Mouse (Mus musculus) heart, postnatal 0 days (tissue): ENCODE data around the gene Pik3ap1. TPM values are rescaled to one million over a fixed set of nuclear protein-coding genes. Genes with fewer than 3 reads are reported as not detected.

ENCODE experiments used
- ATAC-seq: fragments of 200-750 bp; cut with Nextera tagmentation; 2 replicates; pipeline ENCODE4 v1.8.0; 2017; ENCODE audit warnings: low read depth, moderate number of reproducible peaks, moderate library complexity; ENCODE audit not compliant: insufficient read depth
- DNase-seq: peaks from one replicate; pipeline ENCODE4 v3.0.0-alpha.2; 2016; ENCODE audit warnings: low spot score
- H3K27ac ChIP-seq: fragments of 300-500 bp; sonication (generic); 2 replicates; pipeline ENCODE4 v1.5.1; 2014; ENCODE audit warnings: low read depth, mild to moderate bottlenecking
- H3K27me3 ChIP-seq: fragments of 300-500 bp; sonication (generic); 2 replicates; pipeline ENCODE4 v1.6.1; 2014; ENCODE audit warnings: low read length, mixed read lengths; ENCODE audit not compliant: control insufficient read depth, insufficient read depth
- H3K36me3 ChIP-seq: fragments of 300-500 bp; sonication (generic); replicated peaks from 2 replicates; pipeline ENCODE4 v1.6.1; 2014; ENCODE audit warnings: low read length, mixed read lengths; ENCODE audit not compliant: control insufficient read depth, insufficient read depth
- H3K4me1 ChIP-seq: fragments of 300-500 bp; sonication (generic); 2 replicates; pipeline ENCODE4 v1.6.1; 2014; ENCODE audit warnings: antibody characterized with exemption; ENCODE audit not compliant: control insufficient read depth, insufficient read depth
- H3K4me2 ChIP-seq: fragments of 300-500 bp; sonication (generic); 2 replicates; pipeline ENCODE4 v1.6.1; 2014; ENCODE audit warnings: low read depth, mild to moderate bottlenecking, low read length, moderate library complexity
- H3K4me3 ChIP-seq: fragments of 300-500 bp; sonication (generic); 2 replicates; pipeline ENCODE4 v1.5.1; 2014; ENCODE audit warnings: low read depth, low read length
- H3K9ac ChIP-seq: fragments of 300-500 bp; sonication (generic); replicated peaks from 2 replicates; pipeline ENCODE4 v1.6.1; 2014; ENCODE audit warnings: low read depth, low read length, mixed read lengths
- H3K9me3 ChIP-seq: fragments of 300-500 bp; sonication (generic); replicated peaks from 2 replicates; pipeline ENCODE4 v1.6.1; 2016; ENCODE audit warnings: low read length; ENCODE audit not compliant: control insufficient read depth
- CTCF ChIP-seq: IDR thresholded peaks from 2 replicates; pipeline ENCODE4 v1.5.1; 2016; ENCODE audit warnings: antibody characterized with exemption, control low read depth, low read depth
- EP300 ChIP-seq: IDR thresholded peaks from 2 replicates; pipeline ENCODE4 v1.6.1; 2016; ENCODE audit warnings: antibody characterized with exemption, low read depth
- WGBS: fragments of 180-500 bp; shearing (Covaris S2); extraction: QIAGEN DNeasy Blood & Tissue Kit; methylation state at CpG from one replicate; pipeline ENCODE4 v1.1.7; 2014; 5-methylcytosine and 5-hydroxymethylcytosine counted together
- polyA plus RNA-seq: library from polyadenylated mRNA; unstranded; fragments of >200 nt; fragmentation: Nextera tagmentation; extraction: Ambion mirVana; gene quantifications from 2 replicates; pipeline ENCODE4 v1.2.1, GENCODE M21; 2015
- total RNA-seq: library from RNA; depleted of rRNA; stranded (reverse); fragments of >200 nt; gene quantifications from 2 replicates; pipeline ENCODE4 v1.2.3, GENCODE M21; 2014; ENCODE audit warnings: low replicate concordance

Gene Pik3ap1
- total and polyA plus RNA-seq, 2 experiments from 2014 or later, result 0.93 to 1.5 TPM

DNA sequence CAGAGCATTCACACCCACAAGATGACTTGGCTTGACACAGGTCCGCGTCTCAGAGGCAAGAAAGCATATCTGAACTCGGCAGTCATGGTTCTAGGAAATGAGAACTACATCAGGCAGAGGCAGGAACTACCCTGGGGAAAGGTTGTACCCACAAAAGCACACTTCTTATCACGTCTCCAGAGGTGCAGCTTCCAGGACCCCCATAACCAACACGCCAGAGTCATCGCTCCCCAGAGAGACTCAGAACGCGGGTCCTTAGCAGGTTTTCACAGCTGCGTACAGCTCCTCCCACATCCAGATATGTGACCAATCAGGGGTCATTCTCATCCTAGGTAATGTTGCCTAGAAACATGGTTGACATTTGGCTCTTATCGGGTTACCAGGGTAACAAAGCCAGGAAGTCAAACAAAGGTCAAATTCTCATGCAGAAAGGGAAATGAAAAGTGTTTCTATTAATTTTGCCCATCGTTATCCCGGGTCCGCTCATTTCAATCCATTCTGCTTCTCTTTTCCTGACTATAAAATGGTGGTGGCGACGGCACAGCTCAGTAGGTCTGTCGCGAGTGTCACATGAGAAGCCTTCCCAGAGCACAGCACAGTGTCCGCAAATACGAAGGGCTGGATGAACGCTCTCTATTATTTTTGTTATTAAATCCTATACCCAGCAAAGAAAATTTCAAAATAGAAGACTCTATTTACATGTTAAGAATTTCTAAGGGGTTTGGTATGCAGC is 73.8 kb downstream of the Pik3ap1 start:
- peak; percentile 89 for ATAC-seq
- no peaks in the 10 kb centered on the region for H3K36me3 ChIP-seq
- no peak overlapping the region for H3K27ac ChIP-seq
- no peak overlapping the region for H3K9ac ChIP-seq
- no peak for TF ChIP-seq CTCF
- no peak for TF ChIP-seq EP300
- H3K4me3 ChIP-seq, result peak overlapping the region; percentile 37
- H3K27me3 ChIP-seq, result 0 out of 2 replicates have a peak, but pooled peaks cover 2% of the 10 kb centered on the region
- H3K4me1 ChIP-seq, result peaks cover 5% of the 10 kb centered on the region; the same call in 1 of the 2 replicates
- 14% methylated on average over 20 of the region's 20 CpGs for WGBS
- H3K9me3 ChIP-seq, result no peaks in the 10 kb centered on the region
- peak; percentile 83 for DNase-seq
- peak overlapping the region; percentile 60 for H3K4me2 ChIP-seq

- H3K36me3 ChIP-seq, result no peaks in the 10 kb centered on the region
- no peaks in the 10 kb centered on the region for H3K4me1 ChIP-seq
- 76% methylated on average over 3 of the region's 3 CpGs for WGBS
- ATAC-seq (no peak), DNase-seq (no peak)
- H3K4me2 ChIP-seq, result no peak overlapping the region
- no peak overlapping the region for H3K27ac ChIP-seq
- TF ChIP-seq CTCF, result no peak
- no peak for TF ChIP-seq EP300
- no peaks in the 10 kb centered on the region for H3K9me3 ChIP-seq
- no peaks in the 10 kb centered on the region for H3K27me3 ChIP-seq
- H3K9ac ChIP-seq, result no peak overlapping the region
- H3K4me3 ChIP-seq, result no peak overlapping the region
These were observed 81.0 kb downstream of the Pik3ap1 start for GRCm38 (mm10) chr19:41303933-41304332.

- Histone ChIP-seq H3K27me3 (no peaks in the 10 kb centered on the region), H3K4me1 (no peaks in the 10 kb centered on the region), H3K4me3 (no peak overlapping the region), H3K36me3 (no peaks in the 10 kb centered on the region), H3K9ac (no peak overlapping the region), H3K9me3 (no peaks in the 10 kb centered on the region), H3K4me2 (no peak overlapping the region), H3K27ac (no peak overlapping the region)
- no peak for TF ChIP-seq CTCF
- no peak for TF ChIP-seq EP300
- DNase-seq, result no peak
- 38% methylated on average over 6 of the region's 6 CpGs for WGBS
- ATAC-seq, result no peak
These were observed 81.5 kb downstream of the Pik3ap1 start for GRCm38 (mm10) chr19:41303433-41303832.

DNA sequence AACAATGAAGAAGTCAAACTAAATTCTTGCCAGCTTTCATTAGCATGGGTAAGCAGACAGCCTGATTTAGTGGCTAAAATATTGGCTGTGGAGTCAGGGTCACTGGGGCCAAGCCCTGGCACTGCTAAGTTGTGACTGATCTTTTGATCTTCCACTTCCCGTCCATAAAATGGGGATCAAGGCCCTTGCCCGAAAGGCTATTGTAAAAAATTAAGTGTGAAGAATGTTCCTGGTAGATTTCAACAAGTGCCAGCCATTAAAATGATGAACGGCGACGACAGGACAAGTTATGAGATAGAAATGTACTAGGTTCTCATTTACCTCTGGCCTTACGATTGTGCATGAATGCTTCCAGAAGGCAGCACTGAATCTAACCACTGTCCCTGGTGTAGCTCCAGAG is 83.0 kb downstream of the Pik3ap1 start:
- no peaks in the 10 kb centered on the region for H3K4me1 ChIP-seq
- no peak overlapping the region for H3K4me3 ChIP-seq
- H3K27me3 ChIP-seq, result no peaks in the 10 kb centered on the region
- no peak overlapping the region for H3K4me2 ChIP-seq
- H3K36me3 ChIP-seq, result no peaks in the 10 kb centered on the region
- H3K27ac ChIP-seq, result no peak overlapping the region
- no peak for DNase-seq
- no peak overlapping the region for H3K9ac ChIP-seq
- TF ChIP-seq EP300 (no peak), CTCF (no peak)
- no peak for ATAC-seq
- 59% methylated on average over 6 of the region's 6 CpGs for WGBS
- no peaks in the 10 kb centered on the region for H3K9me3 ChIP-seq

GRCm38 (mm10) chr19:41299446-41299845 is 85.5 kb downstream of the Pik3ap1 start:
- no peaks in the 10 kb centered on the region for H3K27me3 ChIP-seq
- H3K4me3 ChIP-seq, result no peak overlapping the region
- TF ChIP-seq EP300 (no peak), CTCF (no peak)
- H3K4me2 ChIP-seq, result no peak overlapping the region
- no peak for DNase-seq
- WGBS, result 91% methylated on average over 8 of the region's 8 CpGs
- no peak overlapping the region for H3K9ac ChIP-seq
- no peaks in the 10 kb centered on the region for H3K4me1 ChIP-seq
- no peak overlapping the region for H3K27ac ChIP-seq
- no peak for ATAC-seq
- H3K9me3 ChIP-seq, result no peaks in the 10 kb centered on the region
- no peaks in the 10 kb centered on the region for H3K36me3 ChIP-seq
